Mouse (Mus musculus): ENCODE data around the gene Gm10985.

GRCm38 (mm10) chr3:53846206-53846928 is 1.5 kb downstream of the Gm10985 start:
- TF ChIP-seq CTCF (IDR thresholded peaks at IDR 0.05; ENCODE audit: low read depth) (no peak), EP300 (IDR thresholded peaks at IDR 0.05; ENCODE audit: low read depth) (no peak)
